Mouse (Mus musculus) neural tube, embryonic 11.5 days (tissue): ENCODE measurements around the gene Sbf1. TPM values are rescaled to one million over a fixed set of nuclear protein-coding genes. Genes with fewer than 3 reads are reported as not detected.

Source experiments
- ATAC-seq: fragments of 200-750 bp; cut with Nextera tagmentation; 2 replicates; pipeline ENCODE4 v1.8.0; 2017; ENCODE audit warnings: moderate number of reproducible peaks, mild to moderate bottlenecking, moderate TSS enrichment, moderate library complexity; ENCODE audit not compliant: insufficient read depth, low FRiP score, low TSS enrichment
- DNase-seq: peaks from one replicate; pipeline ENCODE4 v3.0.0-alpha.2; 2015; ENCODE audit warnings: low spot score
- H3K27ac ChIP-seq: fragments of 300-500 bp; sonication (generic); 2 replicates; pipeline ENCODE4 v1.5.1; 2014; ENCODE audit warnings: low read depth, mild to moderate bottlenecking, low read length
- H3K27me3 ChIP-seq: fragments of 300-500 bp; sonication (generic); 2 replicates; pipeline ENCODE4 v1.6.1; 2014; ENCODE audit warnings: mild to moderate bottlenecking, low read length, mixed read lengths; ENCODE audit not compliant: control insufficient read depth, insufficient read depth
- H3K36me3 ChIP-seq: fragments of 300-500 bp; sonication (generic); 2 replicates; pipeline ENCODE4 v1.6.1; 2014; ENCODE audit warnings: mild to moderate bottlenecking, low read length, moderate library complexity, mixed read lengths; ENCODE audit not compliant: control insufficient read depth, insufficient read depth
- H3K4me1 ChIP-seq: fragments of 300-500 bp; sonication (generic); 2 replicates; pipeline ENCODE4 v1.6.1; 2014; ENCODE audit warnings: low read length, mixed read lengths; ENCODE audit not compliant: control insufficient read depth, insufficient read depth
- H3K4me2 ChIP-seq: fragments of 300-500 bp; sonication (generic); 2 replicates; pipeline ENCODE4 v1.6.1; 2014; ENCODE audit warnings: low read depth, mild to moderate bottlenecking, moderate library complexity
- H3K4me3 ChIP-seq: fragments of 300-500 bp; sonication (generic); 2 replicates; pipeline ENCODE4 v1.5.1; 2014; ENCODE audit warnings: low read depth, low read length
- H3K9ac ChIP-seq: fragments of 300-500 bp; sonication (generic); 2 replicates; pipeline ENCODE4 v1.6.1; 2014; ENCODE audit warnings: mild to moderate bottlenecking, low read length
- H3K9me3 ChIP-seq: fragments of 300-500 bp; sonication (generic); 2 replicates; pipeline ENCODE4 v1.6.1; 2016; ENCODE audit warnings: low read length; ENCODE audit not compliant: control insufficient read depth
- WGBS: fragments of 180-500 bp; shearing (Covaris S2); extraction: QIAGEN DNeasy Blood & Tissue Kit; methylation state at CpG from one replicate; pipeline ENCODE4 v1.1.7; 2014; 5-methylcytosine and 5-hydroxymethylcytosine counted together
- polyA plus RNA-seq: library from polyadenylated mRNA; unstranded; fragments of >200 nt; fragmentation: Nextera tagmentation; extraction: Ambion mirVana; gene quantifications from 2 replicates; pipeline ENCODE4 v1.2.1, GENCODE M21; 2014

Sbf1 gene
- polyA plus RNA-seq, 1 experiment from 2014 or later: 90.7 TPM

- Histone ChIP-seq H3K9me3 (no peaks in the 10 kb centered on the region), H3K4me1 (peaks cover 12% of the 10 kb centered on the region), H3K36me3 (no peaks in the 10 kb centered on the region), H3K27ac (no peak overlapping the region), H3K4me3 (peak overlapping the region; percentile 8; the same call in 1 of the 2 replicates), H3K4me2 (no peak overlapping the region; the same call in 1 of the 2 replicates), H3K27me3 (no peaks in the 10 kb centered on the region), H3K9ac (no peak overlapping the region; the same call in 1 of the 2 replicates)
- no peak for ATAC-seq
- 82% methylated on average over 4 of the region's 4 CpGs for WGBS
- DNase-seq: no peak
These were observed 1.8 kb downstream of the Sbf1 start for GRCm38 (mm10) chr15:89313359-89313758.

GRCm38 (mm10) chr15:89309962-89310498, 5.1 kb downstream of the Sbf1 start:
- 0 out of 2 replicates have a peak, but pooled peaks cover 4% of the 10 kb centered on the region for H3K36me3 ChIP-seq
- no peaks in the 10 kb centered on the region for H3K9me3 ChIP-seq
- H3K27ac ChIP-seq: no peak overlapping the region
- no peaks in the 10 kb centered on the region for H3K27me3 ChIP-seq
- ATAC-seq: no peak
- H3K9ac ChIP-seq: no peak overlapping the region
- no peak for DNase-seq
- 82% methylated on average over 6 of the region's 6 CpGs for WGBS
- peaks cover 12% of the 10 kb centered on the region for H3K4me1 ChIP-seq
- H3K4me2 ChIP-seq: no peak overlapping the region
- no peak overlapping the region for H3K4me3 ChIP-seq

- WGBS: 91% methylated on average over 7 of the region's 7 CpGs
- H3K4me1 ChIP-seq: peaks cover 6% of the 10 kb centered on the region; the same call in 1 of the 2 replicates
- no peak for ATAC-seq
These were observed 6.5 kb downstream of the Sbf1 start for GRCm38 (mm10) chr15:89308406-89309139.

GRCm38 (mm10) chr15:89307461-89307860, 7.7 kb downstream of the Sbf1 start:
- Histone ChIP-seq H3K4me3 (no peak overlapping the region), H3K36me3 (peaks cover 22% of the 10 kb centered on the region), H3K9ac (no peak overlapping the region), H3K27me3 (no peaks in the 10 kb centered on the region), H3K9me3 (no peaks in the 10 kb centered on the region), H3K4me2 (no peak overlapping the region), H3K4me1 (no peaks in the 10 kb centered on the region), H3K27ac (no peak overlapping the region)
- ATAC-seq (no peak), DNase-seq (no peak)
- 92% methylated on average over 13 of the region's 13 CpGs for WGBS

More at GRCm38 (mm10) chr15:89308406-89309139, 6.5 kb downstream of the Sbf1 start:
- Histone ChIP-seq H3K27me3 (no peaks in the 10 kb centered on the region), H3K9ac (no peak overlapping the region), H3K9me3 (no peaks in the 10 kb centered on the region), H3K27ac (no peak overlapping the region), H3K36me3 (peaks cover 13% of the 10 kb centered on the region), H3K4me3 (no peak overlapping the region), H3K4me2 (no peak overlapping the region)
- no peak for DNase-seq

- Histone ChIP-seq H3K27ac (no peak overlapping the region), H3K9ac (no peak overlapping the region), H3K4me3 (no peak overlapping the region), H3K9me3 (no peaks in the 10 kb centered on the region), H3K4me2 (no peak overlapping the region), H3K4me1 (no peaks in the 10 kb centered on the region), H3K36me3 (peaks cover 31% of the 10 kb centered on the region), H3K27me3 (no peaks in the 10 kb centered on the region)
- WGBS: 89% methylated on average over 1 of the region's 1 CpGs
- ATAC-seq: no peak
- no peak for DNase-seq
These were observed 9.1 kb downstream of the Sbf1 start for GRCm38 (mm10) chr15:89305966-89306365.

GRCm38 (mm10) chr15:89300600-89300999, 14.5 kb downstream of the Sbf1 start:
- Histone ChIP-seq H3K4me2 (no peak overlapping the region), H3K9ac (no peak overlapping the region), H3K27me3 (no peaks in the 10 kb centered on the region), H3K4me3 (no peak overlapping the region), H3K27ac (no peak overlapping the region), H3K36me3 (peaks cover 47% of the 10 kb centered on the region), H3K9me3 (no peaks in the 10 kb centered on the region), H3K4me1 (no peaks in the 10 kb centered on the region)
- 97% methylated on average over 8 of the region's 8 CpGs for WGBS
- DNase-seq (no peak), ATAC-seq (no peak)

GRCm38 (mm10) chr15:89300180-89300579, 14.9 kb downstream of the Sbf1 start:
- no peaks in the 10 kb centered on the region for H3K4me1 ChIP-seq
- no peak overlapping the region for H3K9ac ChIP-seq

GRCm38 (mm10) chr15:89297695-89298094, 17.4 kb downstream of the Sbf1 start:
- DNase-seq (no peak), ATAC-seq (no peak)
- Histone ChIP-seq H3K27ac (no peak overlapping the region), H3K9ac (no peak overlapping the region), H3K9me3 (no peaks in the 10 kb centered on the region), H3K27me3 (no peaks in the 10 kb centered on the region), H3K4me3 (no peak overlapping the region), H3K4me1 (no peaks in the 10 kb centered on the region), H3K36me3 (peaks cover 48% of the 10 kb centered on the region), H3K4me2 (no peak overlapping the region)
- 95% methylated on average over 2 of the region's 2 CpGs for WGBS

More at GRCm38 (mm10) chr15:89300180-89300579, 14.9 kb downstream of the Sbf1 start:
- no peaks in the 10 kb centered on the region for H3K27me3 ChIP-seq
- DNase-seq (no peak), ATAC-seq (no peak)
- H3K27ac ChIP-seq: no peak overlapping the region
- peaks cover 50% of the 10 kb centered on the region for H3K36me3 ChIP-seq
- H3K4me3 ChIP-seq: no peak overlapping the region
- H3K4me2 ChIP-seq: no peak overlapping the region
- no peaks in the 10 kb centered on the region for H3K9me3 ChIP-seq
- WGBS: 91% methylated on average over 13 of the region's 13 CpGs

- Histone ChIP-seq H3K4me1 (no peaks in the 10 kb centered on the region), H3K27ac (no peak overlapping the region), H3K27me3 (no peaks in the 10 kb centered on the region), H3K9me3 (no peaks in the 10 kb centered on the region), H3K9ac (no peak overlapping the region), H3K36me3 (peaks cover 37% of the 10 kb centered on the region), H3K4me2 (no peak overlapping the region), H3K4me3 (no peak overlapping the region)
- WGBS: 100% methylated on average over 1 of the region's 1 CpGs
- ATAC-seq: no peak
- DNase-seq: no peak
These were observed 18.6 kb downstream of the Sbf1 start for GRCm38 (mm10) chr15:89296465-89296864.
